Mouse (Mus musculus): ENCODE data around the gene Mrps25.

DNA sequence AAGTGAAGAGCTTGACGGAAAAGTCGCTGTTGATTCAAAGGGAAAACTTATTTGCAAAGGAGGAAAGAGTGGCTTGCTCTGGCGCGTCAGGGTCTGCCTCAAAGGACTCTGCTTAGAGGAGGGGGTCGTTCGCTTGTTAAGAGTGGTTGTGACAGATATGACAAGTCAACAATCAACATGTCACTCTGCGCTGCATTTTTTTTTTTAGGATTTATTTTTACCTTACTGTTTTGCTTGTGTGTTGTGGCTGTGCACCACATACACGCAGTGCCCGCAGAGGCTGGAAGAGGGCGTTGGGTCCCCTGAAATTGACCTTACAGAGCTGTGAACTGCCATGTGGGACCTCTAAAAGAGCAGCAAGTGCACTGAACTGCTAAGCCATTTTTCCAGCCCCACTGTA is 345 bp upstream of the Mrps25 start:
- TF ChIP-seq POLR2A (IDR thresholded peaks at IDR 0.05; ENCODE audit: borderline replicate concordance, extremely low read depth, low read depth, low read length), result no peak
- 0 out of 2 replicates have a peak, but pooled peaks have one; percentile 3 for TF ChIP-seq CTCF (IDR thresholded peaks at IDR 0.05; ENCODE audit: insufficient read depth, low read length)

Data from lung, adult 2 months (tissue).